Mouse (Mus musculus) embryonic fibroblast, embryonic 13.5 days (primary cell): ENCODE results near the gene Garnl3.

ENCODE experiments used
- CTCF ChIP-seq: IDR thresholded peaks from 2 replicates; pipeline ENCODE4 v1.5.1; 2011; ENCODE audit warnings: mild to moderate bottlenecking, control low read depth, low read length, moderate library complexity, borderline replicate concordance; ENCODE audit not compliant: insufficient read depth
- POLR2A ChIP-seq: IDR thresholded peaks from 2 replicates; pipeline ENCODE4 v1.6.1; 2011; ENCODE audit warnings: low read depth, mild to moderate bottlenecking, control low read depth, low read length, moderate library complexity

DNA sequence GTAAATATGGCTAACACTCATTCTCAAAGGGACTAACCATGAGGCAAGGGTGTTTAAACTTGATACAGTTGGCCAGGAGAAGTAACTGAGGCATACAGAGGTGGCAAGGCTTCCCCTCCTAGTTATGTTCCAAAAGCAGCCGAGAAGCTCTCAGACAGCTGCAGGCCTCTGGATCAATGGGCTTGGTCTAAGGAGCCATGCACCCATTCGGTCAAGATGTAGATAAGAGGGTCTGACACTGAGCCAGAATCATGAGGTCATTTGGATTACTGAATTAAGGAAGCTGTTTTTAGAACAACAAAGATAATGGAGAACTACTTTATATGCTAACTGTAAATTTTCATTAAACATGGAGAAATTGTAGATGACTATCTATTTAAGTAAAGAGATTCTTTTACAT is 4.2 kb downstream of the Garnl3 start:
- TF ChIP-seq POLR2A (no peak), CTCF (no peak)
